16 mouse cellular contexts compared by ENCODE assay signal in the genomic region with DNA sequence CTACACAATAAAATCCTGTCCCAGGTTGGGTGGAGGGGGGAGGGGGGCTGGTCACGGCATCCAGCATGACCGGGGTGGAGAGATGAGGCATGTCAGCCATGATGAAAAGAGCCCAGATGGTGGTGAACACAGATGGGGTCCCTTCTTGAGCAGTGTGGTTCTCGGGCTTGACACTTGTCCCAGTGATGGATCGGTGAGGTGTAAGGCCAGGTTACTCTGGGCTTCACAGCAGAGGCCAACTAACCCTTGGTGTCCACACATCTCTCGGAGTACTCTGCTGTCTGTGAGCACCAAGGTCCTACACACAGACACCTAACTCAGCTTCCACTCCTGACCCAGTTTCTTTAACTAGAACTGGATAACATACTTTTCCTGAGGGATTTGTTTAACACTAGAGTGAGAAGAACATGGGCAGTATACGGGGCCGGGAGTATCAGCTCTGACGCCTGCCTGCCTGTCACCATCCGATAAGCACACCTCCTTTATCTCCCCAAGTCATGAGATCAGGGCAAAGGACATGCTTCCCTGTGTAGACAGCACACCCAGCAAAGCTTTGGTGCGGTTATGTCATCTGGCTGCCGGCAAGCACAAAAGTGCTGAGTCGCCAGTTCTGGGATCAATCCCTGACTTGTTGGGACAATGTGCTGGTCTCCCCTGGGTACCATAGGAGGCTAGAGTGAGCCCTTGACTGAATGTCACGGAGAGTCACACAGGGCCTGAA.
A peak's percentile ranks its signal among the peaks of the same experiment; 100 is the strongest.
DNase-seq lines count a peak whose midpoint lies in the region; ATAC-seq and TF ChIP-seq lines count a peak whose summit lies in the region.
"Had no signal": no experiment of that assay in that cellular context is flagged by ENCODE, and none has a peak within 500 bp of the region (broad histone marks: within the 10 kb centered on the region; RNA-seq: fewer than 3 reads in every experiment).

No protein-coding gene starts in this region.

- H3K9me3 ChIP-seq in kidney, embryonic 16.5 days (ENCODE audit: low read length) = no peaks in the 10 kb centered on the region
- no peaks in the 10 kb centered on the region for H3K9me3 ChIP-seq in liver, embryonic 14.5 days (ENCODE audit: control insufficient read depth, low read length)
- no peaks in the 10 kb centered on the region for H3K9me3 ChIP-seq in stomach, embryonic 15.5 days
- no peaks in the 10 kb centered on the region for H3K9me3 ChIP-seq in hindbrain, embryonic 13.5 days
- H3K9me3 ChIP-seq: embryonic facial prominence, embryonic 15.5 days; hindbrain, embryonic 15.5 days; lung, embryonic 15.5 days; neural tube, embryonic 13.5 days had no signal

- H3K36me3 ChIP-seq in kidney, embryonic 16.5 days (ENCODE audit: insufficient read depth, low read length) = no peaks in the 10 kb centered on the region
- H3K36me3 ChIP-seq in liver, embryonic 14.5 days (replicated peaks; ENCODE audit: control insufficient read depth, insufficient read depth, low read depth) = no peaks in the 10 kb centered on the region
- H3K36me3 ChIP-seq in stomach, embryonic 15.5 days = 0 out of 2 replicates have a peak, but pooled peaks cover 1% of the 10 kb centered on the region
- H3K36me3 ChIP-seq in hindbrain, embryonic 13.5 days = peaks cover 13% of the 10 kb centered on the region
- H3K36me3 ChIP-seq: hindbrain, embryonic 15.5 days; lung, embryonic 15.5 days had no signal

- no peak overlapping the region for H3K4me3 ChIP-seq in kidney, embryonic 16.5 days (ENCODE audit: low read length)
- peak overlapping the region; percentile 11 to 15; a peak in 1 of 4 replicates for H3K4me3 ChIP-seq in liver, embryonic 14.5 days (ENCODE audit: insufficient read depth in 1 of 2, low read depth in 2 of 2, low read length in 2 of 2)
- no peak overlapping the region for H3K4me3 ChIP-seq in stomach, embryonic 15.5 days (replicated peaks)
- no peak overlapping the region for H3K4me3 ChIP-seq in hindbrain, embryonic 13.5 days
- H3K4me3 ChIP-seq: embryonic facial prominence, embryonic 15.5 days; hindbrain, embryonic 15.5 days; left cerebral cortex, adult 2 months; lung, embryonic 15.5 days; neural tube, embryonic 13.5 days had no signal

- ATAC-seq in kidney, embryonic 16.5 days (ENCODE audit: low FRiP score, low TSS enrichment) = peak; percentile 49; the same call in 1 of the 2 replicates
- peak; percentile 71 for ATAC-seq in erythroblast, adult 5-6 weeks (replicated peaks; ENCODE audit: low FRiP score, poor library complexity, severe bottlenecking)
- ATAC-seq in liver, embryonic 14.5 days (ENCODE audit: insufficient read depth) = peak; percentile 95
- ATAC-seq in stomach, embryonic 15.5 days (ENCODE audit: insufficient read depth, low FRiP score, low read depth) = peak; percentile 91
- ATAC-seq in hindbrain, embryonic 13.5 days (ENCODE audit: low FRiP score) = no peak
- ATAC-seq: CD4-positive, CD25-positive, alpha-beta regulatory T cell, adult 4 months had no signal

- H3K27me3 ChIP-seq in kidney, embryonic 16.5 days (ENCODE audit: insufficient read depth, low read length) = no peaks in the 10 kb centered on the region
- no peaks in the 10 kb centered on the region for H3K27me3 ChIP-seq in liver, embryonic 14.5 days (ENCODE audit: control insufficient read depth, insufficient read depth, low read length)
- no peaks in the 10 kb centered on the region for H3K27me3 ChIP-seq in stomach, embryonic 15.5 days (replicated peaks)
- H3K27me3 ChIP-seq in hindbrain, embryonic 13.5 days = no peaks in the 10 kb centered on the region
- H3K27me3 ChIP-seq: embryonic facial prominence, embryonic 15.5 days; hindbrain, embryonic 15.5 days; lung, embryonic 15.5 days; neural tube, embryonic 13.5 days had no signal

- no peak for TF ChIP-seq CTCF in liver, embryonic 14.5 days (IDR thresholded peaks at IDR 0.05; ENCODE audit: low read depth)

- H3K27ac ChIP-seq in kidney, embryonic 16.5 days (ENCODE audit: low read length) = no peak overlapping the region
- peak overlapping the region; percentile 96 for H3K27ac ChIP-seq in liver, embryonic 14.5 days
- peak overlapping the region; percentile 60 for H3K27ac ChIP-seq in stomach, embryonic 15.5 days
- H3K27ac ChIP-seq in hindbrain, embryonic 13.5 days = no peak overlapping the region
- H3K27ac ChIP-seq: embryonic facial prominence, embryonic 15.5 days; hindbrain, embryonic 15.5 days; left cerebral cortex, adult 2 months; lung, embryonic 15.5 days; neural tube, embryonic 13.5 days had no signal

- H3K4me2 ChIP-seq in kidney, embryonic 16.5 days (replicated peaks; ENCODE audit: low read depth, low read length) = no peak overlapping the region
- peak overlapping the region; percentile 62 for H3K4me2 ChIP-seq in liver, embryonic 14.5 days (ENCODE audit: low read depth)
- H3K4me2 ChIP-seq in stomach, embryonic 15.5 days = no peak overlapping the region
- no peak overlapping the region for H3K4me2 ChIP-seq in hindbrain, embryonic 13.5 days
- H3K4me2 ChIP-seq: embryonic facial prominence, embryonic 15.5 days; hindbrain, embryonic 15.5 days; lung, embryonic 15.5 days; neural tube, embryonic 13.5 days had no signal

- TF ChIP-seq EP300 in liver, embryonic 14.5 days (IDR thresholded peaks at IDR 0.05; ENCODE audit: low read depth) = peak; percentile 99

- no peaks in the 10 kb centered on the region for H3K4me1 ChIP-seq in kidney, embryonic 16.5 days (ENCODE audit: insufficient read depth, low read length)
- peaks cover 60 to 62% of the 10 kb centered on the region in 2 experiments for H3K4me1 ChIP-seq in liver, embryonic 14.5 days (replicated peaks; ENCODE audit: control insufficient read depth in 2 of 2, insufficient read depth in 2 of 2, low read length in 1 of 2)
- H3K4me1 ChIP-seq in stomach, embryonic 15.5 days = peaks cover 5% of the 10 kb centered on the region; the same call in 1 of the 2 replicates
- no peaks in the 10 kb centered on the region for H3K4me1 ChIP-seq in hindbrain, embryonic 13.5 days (replicated peaks)
- H3K4me1 ChIP-seq: embryonic facial prominence, embryonic 15.5 days; hindbrain, embryonic 15.5 days; neural tube, embryonic 13.5 days had no signal

- WGBS in kidney, embryonic 16.5 days = 87% methylated on average over 13 of the region's 13 CpGs
- WGBS in liver, embryonic 14.5 days (ENCODE audit: insufficient replicate concordance) = 29% methylated on average over 13 of the region's 13 CpGs
- 71% methylated on average over 13 of the region's 13 CpGs for WGBS in stomach, embryonic 15.5 days
- 90% methylated on average over 13 of the region's 13 CpGs for WGBS in hindbrain, embryonic 13.5 days

- no peak for DNase-seq in kidney, postnatal 14 days
- DNase-seq in liver, embryonic 14.5 days (ENCODE audit: low read depth in 3 of 3, low spot score in 3 of 3) = peak; percentile 87 to 93 (median 90)
- DNase-seq in lung, adult 18-20 months = no peak
- DNase-seq in testis, postnatal 14 days (ENCODE audit: low spot score) = no peak
- DNase-seq: cerebellum, postnatal 36 days; midbrain, embryonic 14.5 days had no signal

- H3K9ac ChIP-seq in kidney, embryonic 16.5 days (replicated peaks; ENCODE audit: low read length) = no peak overlapping the region
- peak overlapping the region; percentile 67 for H3K9ac ChIP-seq in liver, embryonic 14.5 days (replicated peaks)
- H3K9ac ChIP-seq in stomach, embryonic 15.5 days = no peak overlapping the region
- H3K9ac ChIP-seq in hindbrain, embryonic 13.5 days = no peak overlapping the region
- H3K9ac ChIP-seq: embryonic facial prominence, embryonic 15.5 days; hindbrain, embryonic 15.5 days; lung, embryonic 15.5 days; neural tube, embryonic 13.5 days had no signal

Comparison
In these comparisons a context has a peak if more than half of its experiments do, and no peak if none do; other contexts are left out.
1. H3K27ac ChIP-seq: peak in liver, embryonic 14.5 days (single experiment) and stomach, embryonic 15.5 days (single experiment); none in kidney, embryonic 16.5 days (single experiment) and hindbrain, embryonic 13.5 days (single experiment).
2. H3K4me3 ChIP-seq: peak in liver, embryonic 14.5 days (2 of 2); none in kidney, embryonic 16.5 days (single experiment), stomach, embryonic 15.5 days (single experiment) and hindbrain, embryonic 13.5 days (single experiment).
3. DNase-seq: peak in liver, embryonic 14.5 days (3 of 3); none in kidney, postnatal 14 days (single experiment), lung, adult 18-20 months (0 of 2) and testis, postnatal 14 days (single experiment).